Mouse (Mus musculus) embryonic fibroblast, embryonic 13.5 days (primary cell): ENCODE data around the gene Cbr3.

Source experiments
- CTCF ChIP-seq: IDR thresholded peaks from 2 replicates; pipeline ENCODE4 v1.5.1; 2011; ENCODE audit warnings: mild to moderate bottlenecking, control low read depth, low read length, moderate library complexity, borderline replicate concordance; ENCODE audit not compliant: insufficient read depth
- POLR2A ChIP-seq: IDR thresholded peaks from 2 replicates; pipeline ENCODE4 v1.6.1; 2011; ENCODE audit warnings: low read depth, mild to moderate bottlenecking, control low read depth, low read length, moderate library complexity

- TF ChIP-seq POLR2A, result no peak
- no peak for TF ChIP-seq CTCF
Observed at GRCm38 (mm10) chr16:93683508-93684236, 657 bp downstream of the Cbr3 start.
